Mouse (Mus musculus) megakaryocyte-erythroid progenitor cell, adult 5 weeks (primary cell): ENCODE measurements around the gene Nle1. TPM values are rescaled to one million over a fixed set of nuclear protein-coding genes. Genes with fewer than 3 reads are reported as not detected.

Source experiments
- polyA plus RNA-seq: library from polyadenylated mRNA; stranded (reverse); fragments of >175 nt; gene quantifications from 2 replicates; pipeline ENCODE4 v1.2.3, GENCODE M21; 2012

The Nle1 gene
- 58.8 and 65.9 TPM in 2 replicates for polyA plus RNA-seq

GRCm38 (mm10) chr11:82907651-82908607 is at the start of gene Nle1:
TSS of gene Nle1 (minus strand) at chr11:82908411.

GRCm38 (mm10) chr11:82950736-82951481 is 42.7 kb upstream of the Nle1 start, which contains the start of gene Slfn5:
TSS of gene Slfn5 (plus strand) at chr11:82951349.

GRCm38 (mm10) chr11:82910250-82910649 is 2.0 kb upstream of the Nle1 start, which contains the start of gene Unc45b:
TSS of gene Unc45b (plus strand) at chr11:82910550.

GRCm38 (mm10) chr11:82891936-82892335 is 16.3 kb downstream of the Nle1 start, which contains the start of gene Fndc8:
TSS of gene Fndc8 (plus strand) at chr11:82892124.

GRCm38 (mm10) chr11:82890342-82890762 is 17.9 kb downstream of the Nle1 start, which contains the start of gene Rad51d:
TSS of gene Rad51d (minus strand) at chr11:82890614.

GRCm38 (mm10) chr11:82871031-82871446 is 37.2 kb downstream of the Nle1 start, which contains the start of gene Rffl:
TSS of gene Rffl (minus strand) at chr11:82871210.

Other genes starting within 250 kb of the Nle1 start
- 0.19 TPM in 1 of 2 replicates, not detected in the other for gene Cct6b, start 144.1 kb downstream of the Nle1 start, polyA plus RNA-seq
- gene Zfp830, start 144.1 kb downstream of the Nle1 start, polyA plus RNA-seq, result 22.5 and 27.1 TPM in 2 replicates
- 38.9 and 42.0 TPM in 2 replicates for gene Lig3, start 127.3 kb downstream of the Nle1 start, polyA plus RNA-seq
- 12.7 and 16.5 TPM in 2 replicates for gene Rffl, start 37.2 kb downstream of the Nle1 start, polyA plus RNA-seq
- gene Rad51d, start 17.8 kb downstream of the Nle1 start, polyA plus RNA-seq, result 13.9 and 15.7 TPM in 2 replicates
- gene Fndc8, start 16.3 kb downstream of the Nle1 start, polyA plus RNA-seq, result not detected in 2 replicates
- gene Unc45b, start 2.1 kb upstream of the Nle1 start, polyA plus RNA-seq, result 0.07 and 0.08 TPM in 2 replicates
- gene Slfn5, start 42.9 kb upstream of the Nle1 start, polyA plus RNA-seq, result 0.26 and 1.1 TPM in 2 replicates
- gene Slfn9, start 83.4 kb upstream of the Nle1 start, polyA plus RNA-seq, result 4.4 and 5.7 TPM in 2 replicates
- 1.2 and 2.0 TPM in 2 replicates for gene Slfn8, start 112.4 kb upstream of the Nle1 start, polyA plus RNA-seq
- 2.8 and 5.3 TPM in 2 replicates for gene Slfn2, start 156.7 kb upstream of the Nle1 start, polyA plus RNA-seq
- 0.15 and 0.57 TPM in 2 replicates for gene Slfn1, start 208.4 kb upstream of the Nle1 start, polyA plus RNA-seq